Mouse (Mus musculus) embryo, embryonic 11.5 days (tissue): Measurements from ENCODE around the gene Ankrd45.
"Not testable (repeated sequence)": the region's sequence is repeated elsewhere in the genome, so short reads cannot be mapped to it uniquely, and the experiment has no call there.

Source experiments
- DNase-seq: peaks from one replicate; pipeline ENCODE4 v3.0.0-alpha.2; 2012; ENCODE audit warnings: low read depth, low spot score

Ankrd45 gene

DNA sequence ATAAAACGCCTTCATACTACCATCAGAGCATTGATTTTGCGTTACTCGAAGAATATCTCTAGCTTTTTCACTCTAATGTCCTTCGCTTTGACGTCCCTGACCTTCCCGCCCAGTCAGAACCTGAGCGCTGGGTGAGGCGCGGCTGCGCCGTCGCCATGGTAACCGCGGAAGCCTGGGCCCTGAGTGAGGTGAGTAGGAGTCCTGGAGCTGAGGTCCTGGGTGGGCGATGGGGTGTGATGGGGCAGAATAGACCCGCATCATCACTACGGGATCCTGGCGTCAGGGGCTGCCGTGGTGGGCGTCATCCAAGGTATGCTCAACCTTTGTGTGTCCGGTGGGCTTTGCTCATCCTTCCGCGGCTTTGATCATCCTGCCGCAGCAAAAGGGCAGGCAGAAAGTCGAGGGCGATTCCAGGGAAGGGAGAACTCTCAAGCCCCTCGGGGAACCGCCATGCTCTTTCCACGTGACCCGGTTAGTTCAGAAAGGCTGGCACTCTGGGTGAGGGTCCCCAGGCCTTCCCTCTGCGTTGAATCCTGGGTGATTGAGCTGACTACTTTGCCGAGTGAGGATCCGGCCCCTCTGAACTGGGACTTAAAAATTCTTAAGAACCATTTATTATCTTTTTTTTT, at the start of gene Ankrd45:
Gene Ankrd45 (plus strand): TSS at position 161 of the 629 bp plus-strand sequence.
- DNase-seq: peak; percentile 38

DNA sequence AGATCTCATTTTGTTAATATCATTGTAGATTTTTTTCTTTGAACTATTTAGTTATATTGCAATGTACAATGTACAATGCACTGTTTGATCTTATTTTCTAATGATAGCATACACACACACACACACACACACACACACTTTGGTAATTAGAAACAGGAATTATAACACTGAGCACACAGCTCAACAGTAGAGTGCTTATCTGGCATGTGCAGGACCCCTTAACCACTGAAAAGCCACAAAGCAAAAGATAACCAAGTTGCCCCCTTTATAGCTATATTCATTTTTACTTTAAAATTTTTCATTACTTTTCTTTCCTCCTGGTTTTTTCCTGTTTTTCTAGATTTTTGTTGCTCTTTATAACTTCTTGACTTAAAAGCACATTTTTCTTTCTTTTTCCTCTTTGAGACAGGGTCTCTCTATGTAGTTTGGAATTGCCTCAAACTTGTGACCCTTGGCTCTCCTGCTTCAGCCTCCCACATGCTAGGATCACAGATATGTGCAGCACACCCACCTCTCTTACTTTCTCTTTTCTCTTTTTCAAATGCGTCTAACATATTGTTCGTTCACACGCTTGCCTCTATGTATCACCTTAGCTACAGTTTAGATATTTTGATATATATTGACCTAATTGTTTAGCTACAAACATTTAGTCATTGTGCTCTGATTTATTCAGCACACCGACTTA, 42.6 kb upstream of the Ankrd45 start:
- DNase-seq: no peak

DNA sequence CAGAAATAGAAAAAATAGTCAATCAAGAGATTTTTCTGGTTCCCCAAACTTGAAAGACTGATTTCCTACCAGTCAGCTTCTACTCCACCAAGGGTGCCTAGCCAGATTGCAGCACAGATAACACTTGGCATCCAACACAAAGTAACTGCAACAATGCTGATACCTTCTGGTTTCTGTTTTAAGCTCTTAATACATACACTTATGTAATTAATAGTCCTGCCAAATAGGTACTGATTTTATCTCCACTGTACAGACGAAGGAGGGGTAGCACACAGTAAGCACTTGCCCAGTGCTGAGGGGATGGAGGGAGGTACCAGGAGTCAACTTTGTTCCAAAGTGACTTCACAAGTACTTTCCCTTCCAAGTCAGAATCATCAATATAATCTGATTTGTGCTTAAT, 38.6 kb upstream of the Ankrd45 start:
- DNase-seq: no peak

DNA sequence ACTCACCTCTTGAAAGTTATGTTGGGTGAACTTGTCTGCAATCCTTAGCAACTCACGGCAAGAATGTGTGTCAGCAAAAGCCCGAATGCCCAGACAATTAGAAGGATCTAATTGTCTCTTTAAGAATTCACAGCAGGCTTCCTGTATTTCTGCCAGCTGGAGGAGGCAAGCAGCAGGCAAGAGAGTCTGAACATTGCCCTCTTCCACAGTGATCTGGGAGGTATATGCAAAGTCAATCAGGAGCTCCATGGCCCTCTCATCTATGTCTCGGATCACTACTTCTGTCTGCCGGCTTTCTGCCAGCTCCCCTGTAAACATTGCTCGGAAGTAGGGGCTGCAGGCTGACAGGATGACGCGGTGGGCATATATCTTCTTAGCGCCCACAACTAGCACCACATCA, 33.3 kb upstream of the Ankrd45 start:
- no peak for DNase-seq

DNA sequence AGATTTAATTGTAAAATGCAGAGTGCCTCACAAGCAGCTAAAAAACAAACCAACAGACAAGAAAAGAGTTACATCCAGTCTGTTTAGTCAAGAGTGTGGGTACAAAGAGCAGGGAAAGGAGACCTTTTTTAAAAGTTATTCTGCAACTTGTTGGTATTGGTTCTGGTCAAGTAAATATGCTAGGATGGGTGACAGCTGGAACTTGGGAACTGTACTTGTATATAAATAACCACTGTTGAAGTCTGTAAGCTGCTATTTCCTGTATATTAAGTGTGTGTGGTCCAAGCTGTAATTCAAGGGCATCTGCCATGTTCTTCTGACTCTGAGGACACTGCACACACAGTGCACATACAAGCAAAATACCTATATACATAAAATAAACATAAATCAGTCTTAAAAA, 27.9 kb upstream of the Ankrd45 start:
- no peak for DNase-seq

DNA sequence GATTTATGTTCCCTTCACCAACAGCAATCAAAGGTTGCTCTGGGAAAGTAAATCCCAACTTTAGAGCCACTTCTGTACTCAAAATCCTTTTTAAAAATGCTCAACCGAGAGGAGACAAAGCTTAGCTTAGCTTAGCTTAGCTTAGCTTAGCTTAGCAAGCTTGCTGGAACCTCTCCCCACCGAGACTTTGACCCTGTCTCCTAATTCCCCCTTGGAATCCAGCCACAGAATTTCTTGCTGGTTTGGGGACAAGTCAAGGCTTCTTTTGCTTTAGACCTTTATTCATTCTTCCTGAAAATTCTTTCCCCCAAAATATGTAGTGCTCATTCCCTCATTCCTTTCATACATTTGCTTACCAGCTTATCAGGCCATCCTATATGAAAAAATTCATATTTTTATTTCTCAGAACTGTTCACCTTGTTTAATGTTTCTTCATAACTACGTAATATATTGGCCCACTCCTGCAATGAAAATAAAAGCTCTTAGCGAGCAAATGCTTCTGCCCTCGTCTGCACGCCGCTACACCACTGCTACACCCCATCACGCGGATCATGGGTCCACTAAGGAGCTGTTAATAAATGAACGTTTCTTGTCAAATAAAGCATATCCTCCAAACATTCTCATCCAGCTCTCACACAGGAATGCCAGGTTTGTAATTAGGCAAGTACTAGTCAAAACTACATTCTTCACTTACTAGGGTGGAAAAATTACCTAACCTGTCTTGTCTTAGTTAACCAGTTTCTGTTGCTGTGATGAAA, 19.7 kb upstream of the Ankrd45 start:
- DNase-seq: no peak

DNA sequence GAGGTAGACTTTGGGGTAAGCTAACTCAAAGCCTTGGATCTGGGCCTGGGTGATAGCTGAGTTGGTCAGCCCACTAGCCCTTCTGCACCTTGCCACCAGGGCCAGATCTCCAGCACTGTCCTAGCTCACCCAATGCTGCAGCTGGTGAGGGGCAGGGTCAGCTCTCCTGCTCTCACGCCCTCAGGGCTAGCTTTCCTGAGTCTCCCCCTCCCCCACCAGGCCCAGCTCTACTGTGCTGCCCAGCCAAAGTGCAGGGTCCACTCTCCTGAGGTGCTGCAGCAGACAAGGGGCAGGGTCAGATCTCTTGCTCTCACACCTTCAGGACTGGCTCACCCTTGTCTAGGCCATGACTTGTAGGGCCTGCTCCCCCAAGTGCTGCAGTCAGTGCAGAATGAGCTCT, 16.0 kb upstream of the Ankrd45 start:
- no peak for DNase-seq

DNA sequence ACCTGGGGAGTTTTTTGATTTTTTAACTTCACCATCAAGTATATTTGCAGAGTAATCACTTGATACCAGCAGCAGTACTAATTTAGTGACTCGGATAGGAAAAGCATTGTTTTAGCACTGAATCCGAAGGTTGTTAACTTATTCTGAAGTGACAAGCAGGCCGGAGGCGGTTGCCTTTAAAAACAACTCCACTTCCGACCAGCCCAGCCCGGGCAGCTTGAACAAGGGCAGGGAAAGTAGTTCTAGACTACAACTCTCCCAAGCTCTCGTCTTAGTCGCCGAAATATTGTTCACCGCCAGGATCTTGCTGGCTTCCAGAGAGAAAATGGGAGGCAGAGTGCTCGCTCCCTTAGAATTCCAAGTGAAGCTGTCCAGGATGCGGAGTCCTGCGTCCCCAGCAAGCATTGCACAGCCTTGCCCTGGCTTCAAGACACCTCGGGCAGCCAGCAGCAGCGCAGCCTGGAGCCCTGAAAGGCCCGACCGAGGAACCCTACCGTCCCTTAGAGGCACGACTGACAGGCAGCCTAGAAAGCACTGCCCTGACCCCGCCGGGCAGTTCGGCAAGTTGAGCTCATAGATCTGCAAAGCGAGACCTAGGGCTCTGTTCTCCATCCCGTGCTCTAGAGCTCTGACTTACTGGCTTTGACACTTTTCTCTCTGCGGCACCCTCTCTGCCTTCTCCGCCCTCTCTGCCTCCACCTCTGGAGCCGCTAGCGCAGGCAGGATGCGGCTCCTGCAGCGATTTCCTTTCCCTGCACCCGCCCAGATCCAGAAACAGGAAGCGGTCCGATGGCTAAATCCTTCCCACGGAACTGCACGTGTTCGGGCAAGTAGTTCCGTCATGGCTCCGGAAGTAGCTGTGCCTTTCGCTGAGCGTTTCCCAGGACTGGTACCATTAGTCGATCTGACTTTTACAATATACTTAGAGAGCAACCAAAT, 11.5 kb upstream of the Ankrd45 start, which contains the start of gene Klhl20:
Gene Klhl20 (minus strand): TSS at position 786 of the 939 bp plus-strand sequence.
- peak; percentile 91 for DNase-seq

DNA sequence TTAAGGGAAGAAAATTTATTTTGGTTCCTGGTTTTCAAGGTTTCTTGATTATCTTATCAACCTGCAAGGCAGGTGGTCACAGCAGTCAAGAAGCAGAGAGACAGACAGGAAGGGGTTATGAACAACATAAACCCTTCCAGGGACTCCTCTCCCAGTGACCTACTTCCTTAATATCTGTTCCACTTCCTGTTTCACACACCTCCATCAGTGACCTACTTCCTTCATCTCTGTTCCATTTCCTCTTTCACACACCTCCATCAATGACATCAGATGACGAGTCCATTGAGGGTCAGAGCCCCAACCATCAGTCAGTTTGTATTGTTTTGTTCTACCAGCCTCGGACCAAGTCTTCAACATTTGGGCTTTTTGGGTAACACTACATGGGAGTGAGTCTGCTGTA, 3.0 kb upstream of the Ankrd45 start:
- DNase-seq: no peak

DNA sequence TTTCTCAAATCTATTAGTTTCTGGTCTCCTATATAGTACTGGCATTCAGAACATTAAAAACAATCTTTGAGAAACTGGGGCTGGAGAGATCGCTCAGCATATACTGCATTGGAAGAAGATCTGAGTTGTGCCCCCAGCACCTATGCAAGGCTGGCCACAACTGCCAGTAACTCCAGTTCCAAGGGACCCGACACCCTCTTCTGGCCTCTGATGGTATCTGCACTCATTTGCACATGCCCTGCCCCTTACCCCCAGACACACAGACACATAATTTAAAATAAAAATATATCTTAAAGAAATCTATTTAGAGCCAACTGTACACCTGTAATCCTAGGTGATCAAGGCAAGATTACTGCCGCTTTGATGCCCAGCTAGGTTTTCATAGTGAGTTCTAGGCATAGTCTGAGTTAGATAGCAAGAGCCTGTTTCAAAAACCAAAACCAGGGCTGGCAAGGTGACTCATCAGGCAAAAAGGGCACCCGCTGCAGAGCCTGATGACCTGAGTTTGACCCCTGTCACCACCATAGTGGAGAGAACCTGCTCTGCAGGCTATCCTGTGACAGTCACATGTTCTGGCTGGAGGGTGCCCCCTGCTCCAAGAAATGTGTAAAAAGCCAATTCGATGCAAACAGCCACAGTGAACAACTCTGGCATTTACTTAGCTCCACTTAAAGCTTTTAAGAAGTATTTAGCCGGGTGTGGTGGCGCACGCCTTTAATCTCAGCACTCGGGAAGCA, 2.3 kb upstream of the Ankrd45 start:
- DNase-seq: no peak

DNA sequence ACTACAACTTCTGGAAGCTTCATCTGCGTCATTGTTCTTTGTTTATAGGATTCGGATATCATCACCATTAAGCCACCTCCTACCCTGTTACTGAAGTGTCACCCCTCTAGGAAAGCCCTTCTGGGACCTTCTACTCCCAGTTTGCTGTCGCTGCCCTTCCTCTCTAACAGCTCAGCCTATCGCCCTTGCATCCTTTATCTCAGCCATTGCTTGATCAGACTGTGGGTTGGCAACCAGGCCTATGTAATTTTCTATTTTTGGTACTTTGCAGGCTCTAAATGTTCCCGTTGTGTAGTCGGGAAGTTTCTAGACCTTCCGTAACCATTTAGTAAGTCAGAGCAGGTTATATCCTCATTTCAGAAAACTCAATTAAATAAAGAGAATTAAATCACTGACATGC, 725 bp downstream of the Ankrd45 start:
- no peak for DNase-seq

DNA sequence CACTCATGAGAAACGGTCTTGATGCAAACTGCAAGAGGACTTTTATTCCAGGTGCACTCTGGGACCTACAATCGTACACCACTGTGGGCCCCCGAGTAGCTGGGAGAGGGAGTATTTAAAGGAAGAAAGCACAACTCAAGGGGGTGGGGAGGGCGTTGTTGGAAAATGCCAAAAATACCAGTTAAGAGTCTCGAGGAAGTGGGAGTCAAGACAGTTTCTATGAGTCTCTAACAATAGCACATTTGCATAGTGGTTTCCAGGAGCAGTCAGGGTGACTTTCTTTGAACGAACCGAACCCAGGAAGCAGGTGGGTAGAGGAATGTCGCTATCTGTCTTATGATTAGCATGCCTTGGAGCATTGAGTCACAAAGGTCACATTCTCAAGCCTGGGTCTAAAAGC, 3.1 kb downstream of the Ankrd45 start:
- DNase-seq: not testable (repeated sequence)

DNA sequence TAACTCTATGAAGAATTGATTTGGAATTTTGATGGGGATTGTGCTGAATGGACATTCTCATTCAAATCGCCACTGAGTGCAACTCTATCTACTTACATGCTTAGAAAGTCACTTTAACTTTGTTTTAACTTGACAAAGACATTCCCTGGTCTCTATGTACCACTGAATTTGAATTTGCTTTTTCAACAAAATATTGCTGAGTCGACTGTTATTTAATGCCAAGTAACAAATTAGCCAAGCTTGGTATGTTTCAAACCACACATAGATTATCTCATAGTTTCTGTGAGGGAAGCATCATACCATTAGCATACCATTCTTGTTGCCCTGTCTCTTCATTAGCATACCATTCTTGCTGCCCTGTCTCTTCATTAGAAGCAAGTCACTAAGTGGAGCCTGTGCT, 5.4 kb downstream of the Ankrd45 start:
- DNase-seq: no peak

DNA sequence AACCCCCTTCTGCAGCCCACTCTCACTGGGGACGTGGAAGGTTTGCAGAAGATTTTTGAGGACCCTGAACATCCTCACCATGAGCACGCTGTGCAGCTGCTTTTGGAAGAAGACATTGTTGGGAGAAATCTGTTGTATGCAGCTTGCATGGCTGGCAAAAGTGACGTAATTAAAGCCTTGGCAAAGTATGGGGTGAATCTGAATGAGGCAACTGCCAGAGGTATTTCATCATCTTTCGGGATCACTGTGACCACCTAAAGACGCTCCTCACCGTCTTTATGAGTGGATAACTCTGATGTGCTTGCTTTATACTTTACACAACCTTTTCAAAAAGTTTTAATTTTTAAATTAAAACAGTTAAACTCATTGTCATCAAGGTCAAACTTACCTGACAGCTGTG, 8.6 kb downstream of the Ankrd45 start:
- DNase-seq: no peak

DNA sequence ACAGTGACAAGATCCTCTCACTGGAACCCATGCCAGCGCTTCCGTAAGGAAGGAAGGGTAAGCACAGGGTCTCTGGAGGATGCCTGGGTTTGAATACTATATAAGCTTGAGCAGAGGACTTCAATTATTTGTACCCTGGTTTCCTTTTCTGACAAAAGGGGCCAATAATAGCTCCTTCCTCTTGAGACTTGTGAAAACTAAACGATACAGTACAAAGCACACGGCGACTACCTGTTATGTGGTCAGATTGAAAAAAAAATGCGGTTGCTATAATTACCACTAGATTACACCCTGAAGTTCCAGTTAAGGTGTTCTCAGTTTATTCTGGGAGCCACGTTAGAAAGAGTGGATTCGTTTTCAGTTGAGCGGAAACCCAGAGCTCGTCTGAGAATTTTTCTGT, 14.1 kb downstream of the Ankrd45 start:
- no peak for DNase-seq

DNA sequence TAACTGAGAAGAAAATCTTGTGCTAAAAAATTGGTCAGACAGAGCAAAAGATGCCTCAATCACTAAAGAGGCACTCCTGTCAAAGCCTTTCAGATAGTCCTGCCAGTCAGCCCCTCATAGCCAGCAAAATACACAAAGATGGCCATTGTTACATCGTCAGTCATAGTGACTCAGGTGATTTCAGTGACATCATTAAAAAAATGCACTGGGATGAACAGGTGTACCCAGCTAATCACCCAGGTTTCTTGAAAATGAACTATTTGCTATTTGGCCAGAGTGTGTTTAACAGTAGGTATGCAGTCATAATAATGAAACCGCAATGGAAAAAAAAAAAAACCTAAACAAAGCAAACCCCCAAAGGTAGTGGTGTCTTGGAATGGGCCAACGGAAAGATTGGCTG, 16.7 kb downstream of the Ankrd45 start, which contains the start of gene Tex50:
Gene Tex50 (minus strand): TSS at position 101 of the 400 bp plus-strand sequence.
- no peak for DNase-seq

DNA sequence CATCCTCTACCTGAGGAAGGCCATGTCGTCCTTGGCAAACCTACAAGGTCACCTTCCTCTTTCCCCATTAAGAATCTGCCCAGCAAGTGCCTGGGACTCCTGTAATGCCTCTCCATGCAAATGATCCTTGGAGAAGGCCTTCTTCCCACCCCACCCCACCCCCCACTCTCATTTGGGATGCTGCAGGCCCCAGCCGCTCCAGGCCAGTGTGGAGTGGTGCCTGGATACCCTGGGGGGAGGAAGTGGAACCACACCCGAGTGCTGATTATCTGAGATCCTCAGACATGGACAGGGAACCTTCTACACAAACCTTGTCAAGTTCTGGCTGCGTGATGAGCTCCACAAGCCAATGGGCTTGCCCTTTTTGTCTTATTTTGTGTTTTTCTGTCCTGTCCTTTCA, 17.8 kb downstream of the Ankrd45 start:
- DNase-seq: no peak

DNA sequence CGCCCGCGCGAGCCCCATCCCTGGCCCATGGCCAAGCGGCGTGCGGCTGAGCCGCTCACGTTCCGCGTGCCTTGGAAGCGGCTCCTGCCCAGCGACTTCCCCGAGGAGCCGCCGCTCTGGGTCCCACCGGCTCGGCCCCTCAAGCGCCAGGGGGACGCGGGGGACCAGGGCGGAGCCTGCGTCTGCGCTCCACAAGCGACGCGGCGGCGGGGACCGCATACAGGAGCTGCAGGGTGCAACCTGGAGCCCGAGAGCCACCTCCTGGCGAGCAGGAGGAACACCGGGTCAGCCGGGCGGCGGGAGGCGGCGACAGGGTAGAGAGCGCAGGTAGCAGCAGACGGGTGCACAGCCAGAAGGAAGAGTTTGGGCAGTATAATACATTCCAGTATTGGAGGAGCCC, 28.2 kb downstream of the Ankrd45 start:
- DNase-seq: peak; percentile 59

DNA sequence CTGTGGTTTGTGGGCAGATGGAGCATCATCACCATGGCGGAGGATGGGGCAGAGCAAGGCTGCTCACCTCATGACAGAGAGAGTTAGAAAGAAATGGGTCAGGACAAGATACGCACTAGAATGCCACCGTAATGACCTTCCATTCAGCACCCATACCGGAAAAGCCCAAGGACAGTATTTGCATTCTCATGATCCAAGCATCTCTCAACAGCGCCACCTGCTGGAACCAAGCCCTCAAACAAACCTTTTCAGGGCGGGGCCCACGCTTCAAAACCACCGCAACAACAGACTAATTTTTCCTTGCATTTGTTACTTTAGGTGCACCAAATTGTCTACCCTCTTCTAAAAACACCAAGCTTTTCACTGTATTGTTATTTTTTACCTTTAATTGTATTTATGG, 38.2 kb downstream of the Ankrd45 start:
- DNase-seq: peak; percentile 31

DNA sequence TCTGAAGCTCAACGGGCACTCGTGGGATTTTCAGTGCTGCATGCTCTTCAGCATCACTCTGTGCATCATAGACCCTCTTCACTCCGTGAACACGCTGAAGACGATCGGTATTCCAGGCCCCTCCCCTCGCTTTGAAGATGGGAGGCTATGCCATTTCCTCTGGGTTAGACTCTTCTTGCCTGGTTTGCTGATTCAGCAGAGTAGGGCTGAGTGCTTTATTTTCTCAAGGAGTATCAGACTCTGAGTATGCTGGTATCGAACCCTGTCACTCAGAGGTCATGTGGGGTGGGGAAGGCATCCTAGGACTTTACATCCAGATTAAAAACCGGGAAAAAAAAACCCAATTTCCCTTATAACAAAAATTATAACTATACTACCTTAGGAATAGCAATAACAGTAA, 39.9 kb downstream of the Ankrd45 start:
- DNase-seq: no peak

DNA sequence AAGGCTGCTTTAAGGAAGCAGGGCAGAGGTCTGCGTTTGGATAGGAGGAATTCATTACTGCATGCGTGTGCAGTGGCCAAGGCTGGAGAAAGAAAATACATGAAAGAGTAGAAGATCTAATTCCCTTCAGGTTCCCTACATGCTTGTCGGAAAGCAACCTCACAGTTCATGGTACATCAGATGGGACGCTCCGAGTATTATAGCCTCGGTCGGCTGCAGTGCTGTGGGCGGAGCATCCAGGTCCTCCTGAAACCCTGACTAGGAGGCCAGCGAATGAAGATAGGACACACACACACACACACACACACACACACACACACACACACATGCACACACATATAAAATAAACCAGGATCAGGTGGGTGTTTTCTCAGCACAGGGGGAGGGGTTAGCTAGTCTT, 41.2 kb downstream of the Ankrd45 start:
- no peak for DNase-seq
